Mouse (Mus musculus): Measurements from ENCODE around the gene Cdc42ep2. TPM values are rescaled to one million over a fixed set of nuclear protein-coding genes. Genes with fewer than 3 reads are reported as not detected.
A peak's percentile ranks its signal among the peaks of the same experiment; 100 is the strongest.
"Not testable (repeated sequence)": the region's sequence is repeated elsewhere in the genome, so short reads cannot be mapped to it uniquely, and the experiment has no call there.

Cdc42ep2 gene
- polyA plus RNA-seq, 1 experiment: 24.1 TPM

DNA sequence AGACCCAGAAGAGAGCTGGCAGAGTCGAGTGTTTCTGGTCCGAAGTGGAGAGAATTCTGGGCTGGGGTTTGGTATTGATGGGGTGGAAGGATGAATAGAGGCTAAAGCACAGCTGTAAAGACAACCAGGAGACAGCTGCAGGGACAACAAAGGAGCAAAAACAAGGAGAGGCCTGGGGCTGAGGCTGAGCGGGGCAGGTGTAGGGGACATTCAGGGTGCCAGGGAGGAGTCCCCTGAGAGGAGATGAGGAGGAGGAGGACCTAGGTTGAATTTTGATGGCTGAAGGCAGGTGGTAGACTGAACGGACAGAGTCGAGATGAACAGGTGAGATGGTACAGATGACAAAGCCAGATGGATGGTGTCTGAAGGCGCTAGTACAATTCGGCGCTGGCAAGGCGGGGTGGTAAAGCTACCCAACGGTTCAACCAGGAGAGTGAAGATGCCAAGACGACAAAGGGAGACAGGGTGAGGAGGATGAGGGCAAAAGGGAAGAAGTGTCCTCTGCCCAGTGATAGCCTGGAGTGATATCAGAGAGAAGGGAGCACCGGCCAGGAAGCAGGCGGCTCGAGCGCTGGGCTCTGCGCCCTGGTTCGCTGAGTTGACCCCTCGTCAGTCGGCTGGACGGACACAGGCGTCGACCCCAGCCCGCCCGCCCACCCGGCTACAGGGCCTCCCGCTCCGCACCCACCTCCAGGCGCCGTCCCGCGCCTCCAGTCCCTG is 31.2 kb downstream of the Cdc42ep2 start:
- H3K4me3 ChIP-seq (replicated peaks; ENCODE audit: extremely low read depth, low read depth, low read length): peak overlapping the region; percentile 68
- 9% methylated on average over 28 of the region's 31 CpGs for WGBS
- no peak for DNase-seq
- no peaks in the 10 kb centered on the region; the same call in 1 of the 2 replicates for H3K4me1 ChIP-seq (ENCODE audit: control insufficient read depth, insufficient read depth, low read length)
- TF ChIP-seq CTCF (IDR thresholded peaks at IDR 0.05; ENCODE audit: insufficient read depth, low read length) (no peak), POLR2A (IDR thresholded peaks at IDR 0.05; ENCODE audit: borderline replicate concordance, extremely low read depth, low read depth, low read length) (no peak)

GRCm38 (mm10) chr19:5892735-5893134 is 31.9 kb downstream of the Cdc42ep2 start:
- 88% methylated on average over 13 of the region's 13 CpGs for whole genome bisulfite sequencing
- DNase-seq: no peak
- Histone ChIP-seq H3K4me1 (ENCODE audit: control insufficient read depth, insufficient read depth, low read length) (no peaks in the 10 kb centered on the region; the same call in 1 of the 2 replicates), H3K4me3 (replicated peaks; ENCODE audit: extremely low read depth, low read depth, low read length) (no peak overlapping the region)
- no peak for TF ChIP-seq CTCF (IDR thresholded peaks at IDR 0.05; ENCODE audit: insufficient read depth, low read length)
- no peak for TF ChIP-seq POLR2A (IDR thresholded peaks at IDR 0.05; ENCODE audit: borderline replicate concordance, extremely low read depth, low read depth, low read length)

DNA sequence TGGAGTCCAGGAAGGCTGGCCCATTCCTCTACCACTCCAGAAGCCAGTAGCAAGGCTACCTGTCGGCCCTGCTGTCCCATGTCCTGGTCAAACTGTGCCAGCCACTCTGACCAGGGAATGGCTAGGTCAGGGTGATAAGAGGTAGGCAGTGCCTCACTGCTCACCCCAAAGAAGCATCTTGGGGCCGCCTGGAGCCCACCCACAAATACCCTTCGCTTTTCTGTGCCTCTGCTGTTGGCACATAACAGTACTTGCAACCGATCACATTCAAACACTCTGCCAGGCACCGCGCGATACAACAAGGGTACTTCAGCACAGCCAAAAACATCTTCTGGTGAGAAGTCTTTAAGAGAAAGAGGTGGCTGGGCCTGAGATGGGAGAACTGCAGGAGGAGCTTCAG is 32.4 kb downstream of the Cdc42ep2 start:
- Histone ChIP-seq H3K4me1 (ENCODE audit: control insufficient read depth, insufficient read depth, low read length) (no peaks in the 10 kb centered on the region; the same call in 1 of the 2 replicates), H3K4me3 (replicated peaks; ENCODE audit: extremely low read depth, low read depth, low read length) (no peak overlapping the region)
- no peak for TF ChIP-seq POLR2A (IDR thresholded peaks at IDR 0.05; ENCODE audit: borderline replicate concordance, extremely low read depth, low read depth, low read length)
- no peak for TF ChIP-seq CTCF (IDR thresholded peaks at IDR 0.05; ENCODE audit: insufficient read depth, low read length)
- DNase-seq: no peak
- WGBS: 94% methylated on average over 7 of the region's 7 CpGs

- DNase-seq: no peak
- WGBS: 92% methylated on average over 12 of the region's 12 CpGs
- Histone ChIP-seq H3K4me3 (replicated peaks; ENCODE audit: extremely low read depth, low read depth, low read length) (no peak overlapping the region), H3K4me1 (ENCODE audit: control insufficient read depth, insufficient read depth, low read length) (no peaks in the 10 kb centered on the region; the same call in 1 of the 2 replicates)
- TF ChIP-seq CTCF (IDR thresholded peaks at IDR 0.05; ENCODE audit: insufficient read depth, low read length) (no peak), POLR2A (IDR thresholded peaks at IDR 0.05; ENCODE audit: borderline replicate concordance, extremely low read depth, low read depth, low read length) (no peak)
Observed at GRCm38 (mm10) chr19:5891521-5892258, 32.9 kb downstream of the Cdc42ep2 start.

DNA sequence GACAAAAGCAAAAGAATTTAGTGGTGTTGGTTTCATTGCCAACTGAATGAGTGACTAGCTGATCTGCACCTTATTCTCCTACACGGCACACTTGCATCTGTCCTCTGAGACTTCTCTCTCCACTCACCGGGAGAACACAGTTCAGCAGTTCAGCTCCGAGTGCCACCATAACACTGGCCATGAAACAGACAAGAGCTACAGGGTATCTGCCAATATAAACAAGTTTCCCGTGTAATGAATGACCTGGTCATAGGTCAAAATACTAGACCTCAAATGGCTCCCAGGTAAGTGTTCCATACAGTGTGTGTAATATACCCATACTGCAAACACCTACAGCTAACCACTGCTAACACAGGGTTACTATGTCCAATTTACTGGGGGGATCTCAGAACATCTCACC is 35.4 kb downstream of the Cdc42ep2 start:
- no peak for DNase-seq
- H3K4me1 ChIP-seq (ENCODE audit: control insufficient read depth, insufficient read depth, low read length): no peaks in the 10 kb centered on the region; the same call in 1 of the 2 replicates
- H3K4me3 ChIP-seq (replicated peaks; ENCODE audit: extremely low read depth, low read depth, low read length): no peak overlapping the region
- 50% methylated on average over 4 of the region's 4 CpGs for WGBS
- TF ChIP-seq POLR2A (IDR thresholded peaks at IDR 0.05; ENCODE audit: borderline replicate concordance, extremely low read depth, low read depth, low read length): no peak
- no peak for TF ChIP-seq CTCF (IDR thresholded peaks at IDR 0.05; ENCODE audit: insufficient read depth, low read length)

GRCm38 (mm10) chr19:5887234-5887815 is 37.3 kb downstream of the Cdc42ep2 start:
- H3K4me3 ChIP-seq (replicated peaks; ENCODE audit: extremely low read depth, low read depth, low read length): no peak overlapping the region
- H3K4me1 ChIP-seq (ENCODE audit: control insufficient read depth, insufficient read depth, low read length): no peaks in the 10 kb centered on the region
- DNase-seq: no peak
- 64% methylated on average over 3 of the region's 3 CpGs for WGBS
- no peak for TF ChIP-seq POLR2A (IDR thresholded peaks at IDR 0.05; ENCODE audit: borderline replicate concordance, extremely low read depth, low read depth, low read length)
- TF ChIP-seq CTCF (IDR thresholded peaks at IDR 0.05; ENCODE audit: insufficient read depth, low read length): no peak

DNA sequence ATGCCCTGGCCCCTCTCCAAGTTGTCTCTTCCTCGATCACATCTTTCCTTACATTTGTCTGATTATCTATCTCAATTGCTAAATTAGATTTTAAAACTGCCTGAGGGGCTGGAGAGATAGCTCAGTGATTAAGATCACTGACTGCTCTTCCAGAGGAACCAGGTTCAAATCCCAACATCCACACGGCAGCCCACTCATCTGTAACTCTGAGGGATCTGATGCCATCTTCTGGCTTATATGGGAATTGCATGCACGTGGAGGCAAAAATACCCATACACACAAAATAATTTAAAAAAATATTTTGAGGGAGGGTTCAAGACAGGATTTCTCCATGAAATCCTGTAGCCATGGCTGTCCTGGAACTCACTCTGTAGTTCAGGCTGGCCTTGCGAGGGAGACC is 38.8 kb downstream of the Cdc42ep2 start:
- TF ChIP-seq POLR2A (IDR thresholded peaks at IDR 0.05; ENCODE audit: borderline replicate concordance, extremely low read depth, low read depth, low read length) (no peak), CTCF (IDR thresholded peaks at IDR 0.05; ENCODE audit: insufficient read depth, low read length) (no peak; the same call in 1 of the 2 replicates)
- WGBS: 58% methylated on average over 4 of the region's 4 CpGs
- no peaks in the 10 kb centered on the region for H3K4me1 ChIP-seq (ENCODE audit: control insufficient read depth, insufficient read depth, low read length)
- no peak overlapping the region for H3K4me3 ChIP-seq (replicated peaks; ENCODE audit: extremely low read depth, low read depth, low read length)
- no peak for DNase-seq

DNA sequence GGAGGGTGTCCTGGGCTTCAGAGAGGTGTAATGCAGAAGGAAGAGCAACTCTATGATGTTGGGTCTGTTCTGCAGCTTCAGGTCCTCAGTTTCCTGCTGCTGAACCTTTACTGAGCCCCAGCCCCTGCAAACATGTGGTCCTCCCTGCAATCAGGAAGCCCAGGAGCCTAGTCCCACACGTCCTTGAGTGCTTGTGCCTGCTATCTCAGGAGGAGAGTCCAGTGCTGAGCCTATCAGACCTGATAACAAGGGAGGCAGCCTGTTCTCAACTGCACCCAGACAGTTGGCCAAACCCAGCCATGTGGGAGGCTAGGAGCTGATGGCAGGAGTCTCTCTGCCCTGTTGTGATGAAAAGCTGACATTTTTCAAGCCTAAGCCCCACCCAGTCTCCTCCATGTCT is 40.7 kb downstream of the Cdc42ep2 start:
- H3K4me3 ChIP-seq (replicated peaks; ENCODE audit: extremely low read depth, low read depth, low read length): no peak overlapping the region
- 61% methylated on average over 1 of the region's 1 CpGs for WGBS
- DNase-seq: no peak
- no peaks in the 10 kb centered on the region; the same call in 1 of the 2 replicates for H3K4me1 ChIP-seq (ENCODE audit: control insufficient read depth, insufficient read depth, low read length)
- TF ChIP-seq POLR2A (IDR thresholded peaks at IDR 0.05; ENCODE audit: borderline replicate concordance, extremely low read depth, low read depth, low read length) (no peak), CTCF (IDR thresholded peaks at IDR 0.05; ENCODE audit: insufficient read depth, low read length) (no peak)

GRCm38 (mm10) chr19:5882079-5882478 is 42.5 kb downstream of the Cdc42ep2 start:
- not testable (repeated sequence) for H3K4me1 ChIP-seq (ENCODE audit: control insufficient read depth, insufficient read depth, low read length); H3K4me3 ChIP-seq (replicated peaks; ENCODE audit: extremely low read depth, low read depth, low read length); DNase-seq
- WGBS: 53% methylated on average over 5 of the region's 5 CpGs

All from lung, adult 2 months (tissue).